Mouse (Mus musculus) common myeloid progenitor, adult 5-6 weeks (primary cell): ENCODE measurements around the gene Epb41l4b. TPM values are rescaled to one million over a fixed set of nuclear protein-coding genes. Genes with fewer than 3 reads are reported as not detected.

ENCODE experiments used
- ATAC-seq: replicated peaks from 2 replicates; pipeline ENCODE4 v1.8.0; 2016; ENCODE audit warnings: low read depth, mild to moderate bottlenecking, moderate TSS enrichment, inconsistent platforms; ENCODE audit not compliant: poor library complexity, severe bottlenecking
- total RNA-seq: library from RNA; stranded (forward); fragments of 200-1000, 187-1606 nt; gene quantifications from 2 replicates; pipeline ENCODE4 v1.2.3, GENCODE M21; 2017

Epb41l4b gene
- total RNA-seq, 1 experiment from 2014 or later, result 20.4 TPM

DNA sequence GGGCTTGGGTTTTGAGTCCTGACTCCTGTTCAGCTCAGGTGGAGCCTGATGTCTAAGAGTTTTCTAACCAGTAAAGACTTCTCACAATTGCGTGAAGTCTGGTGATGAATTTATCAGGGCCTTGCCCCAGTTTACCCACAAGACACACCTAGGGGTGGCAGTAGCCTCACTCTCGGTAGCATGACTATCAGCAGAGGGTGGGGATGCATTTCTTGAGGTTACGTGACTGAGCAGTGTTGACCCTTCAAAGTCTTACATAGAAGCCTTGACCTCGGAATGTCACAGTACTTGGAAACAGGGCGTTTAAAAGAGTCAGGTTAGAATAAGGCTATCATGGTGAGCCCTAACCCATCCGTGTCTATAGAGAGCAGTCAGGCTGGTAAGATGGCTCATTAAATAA lies 23.3 kb downstream of the Epb41l4b start:
- no peak for ATAC-seq

- ATAC-seq, result peak; percentile 56
Measured at GRCm38 (mm10) chr4:57118883-57119282, 24.4 kb downstream of the Epb41l4b start.

GRCm38 (mm10) chr4:57116278-57116677 lies 27.0 kb downstream of the Epb41l4b start:
- 0 out of 2 replicates have a peak, but pooled peaks have one; percentile 7 for ATAC-seq

GRCm38 (mm10) chr4:57114617-57115592 lies 28.3 kb downstream of the Epb41l4b start:
- no peak for ATAC-seq

GRCm38 (mm10) chr4:57113472-57114216 lies 29.6 kb downstream of the Epb41l4b start:
- ATAC-seq, result no peak

DNA sequence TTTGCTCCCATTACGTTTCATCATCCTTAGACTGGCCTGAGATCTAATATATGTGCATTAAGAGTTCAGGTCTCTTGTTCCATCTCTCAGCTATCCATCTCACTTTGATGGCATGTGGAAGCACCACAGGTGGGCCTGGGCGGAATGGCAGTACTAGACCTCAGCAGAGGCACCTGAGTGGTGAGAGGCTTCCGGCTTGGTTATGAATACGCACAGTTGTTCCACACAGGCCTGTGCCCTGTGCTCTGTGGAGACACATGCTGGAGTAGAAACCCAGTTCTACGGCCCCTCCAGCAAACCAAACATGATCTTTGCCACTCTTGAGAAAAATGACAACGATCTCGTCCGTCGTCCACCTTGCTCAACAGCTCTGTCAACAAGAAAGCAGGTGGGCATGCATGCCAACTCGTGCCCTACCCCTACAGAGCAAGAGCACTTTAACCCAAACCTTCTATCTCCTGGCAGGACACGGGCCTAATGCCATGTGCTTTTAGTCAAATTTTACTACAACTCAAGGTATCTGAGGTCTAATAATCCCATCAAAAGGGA lies 31.2 kb downstream of the Epb41l4b start:
- no peak for ATAC-seq

GRCm38 (mm10) chr4:57111411-57111810 lies 31.8 kb downstream of the Epb41l4b start:
- ATAC-seq, result no peak

GRCm38 (mm10) chr4:57109543-57109942 lies 33.7 kb downstream of the Epb41l4b start:
- ATAC-seq, result no peak

GRCm38 (mm10) chr4:57105339-57105738 lies 37.9 kb downstream of the Epb41l4b start:
- ATAC-seq, result no peak

GRCm38 (mm10) chr4:57103830-57104229 lies 39.4 kb downstream of the Epb41l4b start:
- peak; percentile 85 for ATAC-seq

DNA sequence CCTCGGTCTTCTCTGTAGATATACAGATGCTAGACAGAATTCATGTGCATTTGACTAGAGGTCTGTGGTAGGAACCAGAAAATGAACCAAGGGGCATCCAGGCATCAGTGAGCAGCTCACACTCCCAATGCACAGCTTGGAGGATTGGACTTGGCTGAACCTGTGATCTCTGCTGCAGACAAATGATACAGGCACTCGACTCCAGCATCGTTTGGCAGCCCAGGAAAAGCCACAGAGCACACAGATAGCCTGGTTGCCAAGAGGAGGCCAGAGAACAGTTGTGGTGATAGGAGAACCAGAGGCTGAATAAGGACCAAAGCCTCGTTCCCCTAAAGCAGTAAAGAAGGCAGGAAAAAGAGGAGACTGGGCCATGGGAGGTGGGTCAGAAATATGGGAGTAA lies 42.1 kb downstream of the Epb41l4b start:
- ATAC-seq, result no peak

DNA sequence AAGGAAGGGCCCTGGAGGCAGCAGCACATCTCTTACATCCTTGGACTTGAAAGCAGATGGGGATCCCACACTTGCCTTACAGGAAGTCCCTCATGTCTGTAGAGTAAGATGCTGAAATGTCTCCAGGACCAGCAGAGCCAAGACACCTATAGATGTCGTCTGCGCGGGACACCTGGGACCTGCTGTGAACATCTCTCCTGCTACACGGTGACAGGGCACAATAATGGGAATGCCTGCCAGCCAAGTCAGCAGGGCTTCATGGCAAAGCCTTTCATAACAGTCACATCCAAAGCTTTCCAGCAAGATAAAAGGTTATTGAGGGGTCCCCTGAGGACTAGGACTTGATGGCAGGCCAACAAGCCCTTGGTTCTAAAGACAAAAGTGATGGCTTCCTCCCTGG lies 45.8 kb downstream of the Epb41l4b start:
- no peak for ATAC-seq

DNA sequence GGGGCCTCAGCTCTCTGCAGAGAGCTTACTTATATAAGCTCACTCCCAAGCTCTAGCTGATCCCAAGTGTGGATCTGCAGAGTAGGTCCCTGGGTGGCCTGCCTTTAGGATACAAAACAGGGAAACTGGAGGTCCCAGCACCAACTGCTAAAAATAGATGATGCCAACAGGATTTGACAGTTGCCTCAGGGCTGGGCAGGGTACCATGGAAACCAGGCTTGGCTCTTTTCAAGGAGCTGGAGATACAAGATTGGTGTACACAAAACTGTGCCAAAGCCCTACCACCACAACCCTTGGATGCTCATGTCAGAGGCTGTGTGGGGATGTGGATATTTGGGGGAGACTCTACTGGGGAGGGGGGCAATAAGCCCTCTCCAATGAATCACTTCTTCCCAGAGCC lies 47.7 kb downstream of the Epb41l4b start:
- ATAC-seq, result no peak

- peak; percentile 91 for ATAC-seq
Measured at GRCm38 (mm10) chr4:57091363-57091762, 51.9 kb downstream of the Epb41l4b start.

GRCm38 (mm10) chr4:57088301-57088700 lies 54.9 kb downstream of the Epb41l4b start:
- ATAC-seq, result no peak

DNA sequence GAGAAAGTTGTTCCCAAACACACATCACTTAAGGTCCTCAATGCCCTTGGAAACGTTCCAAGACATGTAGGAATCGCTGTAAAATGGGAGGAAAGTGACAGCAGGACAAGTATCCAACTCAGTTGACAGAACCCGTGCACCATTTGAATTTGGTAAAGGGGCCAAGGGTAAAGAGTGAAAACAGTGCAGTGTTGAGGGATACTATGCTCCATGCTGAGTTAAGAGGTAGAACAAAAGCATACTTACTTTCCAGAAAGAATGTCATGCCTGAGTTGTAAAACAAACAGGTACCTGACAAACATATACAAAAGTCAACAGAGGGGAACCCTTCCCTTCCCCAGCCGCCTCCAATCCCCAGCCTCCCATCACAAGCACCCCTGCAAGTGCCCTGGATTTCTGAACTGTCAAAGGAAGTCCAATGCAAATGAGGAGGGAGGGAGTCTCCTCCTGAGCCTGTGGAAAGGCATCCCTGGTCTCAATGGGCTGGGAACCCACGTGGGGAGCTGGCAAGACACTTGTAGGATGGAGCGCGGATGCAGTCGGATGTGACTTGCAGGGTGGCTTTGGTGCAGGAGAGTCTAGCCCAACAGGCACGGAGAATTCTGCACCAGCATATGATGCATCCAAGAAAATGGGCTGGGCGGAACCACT lies 57.4 kb downstream of the Epb41l4b start:
- no peak for ATAC-seq

- ATAC-seq, result no peak
Measured at GRCm38 (mm10) chr4:57083653-57084052, 59.6 kb downstream of the Epb41l4b start.

- peak; percentile 76 for ATAC-seq
Measured at GRCm38 (mm10) chr4:57082775-57083428, 60.3 kb downstream of the Epb41l4b start.

GRCm38 (mm10) chr4:57081463-57081862 lies 61.8 kb downstream of the Epb41l4b start:
- ATAC-seq, result no peak

DNA sequence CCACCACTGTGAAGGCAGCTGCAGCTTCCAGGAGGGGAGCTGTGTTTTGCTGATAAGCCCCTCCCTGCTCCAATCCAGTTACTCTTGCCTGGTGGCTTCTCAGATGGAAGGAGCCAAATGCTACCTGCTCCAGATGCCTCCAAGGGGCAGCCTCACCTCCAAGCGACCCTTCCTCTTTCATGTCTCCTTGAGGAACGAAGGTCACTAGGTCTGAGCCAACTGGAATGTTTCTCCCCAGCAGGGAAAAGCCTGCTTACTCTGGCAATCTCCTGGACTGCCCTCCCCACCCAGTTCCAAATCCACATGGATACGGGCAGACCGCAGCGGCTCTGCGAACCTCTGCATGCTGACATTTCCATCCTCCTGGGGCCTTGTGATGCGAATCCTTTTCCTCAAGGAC lies 69.4 kb downstream of the Epb41l4b start:
- ATAC-seq, result no peak
